Mouse (Mus musculus): ENCODE data around the gene Mfap4. TPM values are rescaled to one million over a fixed set of nuclear protein-coding genes. Genes with fewer than 3 reads are reported as not detected.

Mfap4 gene
- polyA plus RNA-seq (2021): not detected

DNA sequence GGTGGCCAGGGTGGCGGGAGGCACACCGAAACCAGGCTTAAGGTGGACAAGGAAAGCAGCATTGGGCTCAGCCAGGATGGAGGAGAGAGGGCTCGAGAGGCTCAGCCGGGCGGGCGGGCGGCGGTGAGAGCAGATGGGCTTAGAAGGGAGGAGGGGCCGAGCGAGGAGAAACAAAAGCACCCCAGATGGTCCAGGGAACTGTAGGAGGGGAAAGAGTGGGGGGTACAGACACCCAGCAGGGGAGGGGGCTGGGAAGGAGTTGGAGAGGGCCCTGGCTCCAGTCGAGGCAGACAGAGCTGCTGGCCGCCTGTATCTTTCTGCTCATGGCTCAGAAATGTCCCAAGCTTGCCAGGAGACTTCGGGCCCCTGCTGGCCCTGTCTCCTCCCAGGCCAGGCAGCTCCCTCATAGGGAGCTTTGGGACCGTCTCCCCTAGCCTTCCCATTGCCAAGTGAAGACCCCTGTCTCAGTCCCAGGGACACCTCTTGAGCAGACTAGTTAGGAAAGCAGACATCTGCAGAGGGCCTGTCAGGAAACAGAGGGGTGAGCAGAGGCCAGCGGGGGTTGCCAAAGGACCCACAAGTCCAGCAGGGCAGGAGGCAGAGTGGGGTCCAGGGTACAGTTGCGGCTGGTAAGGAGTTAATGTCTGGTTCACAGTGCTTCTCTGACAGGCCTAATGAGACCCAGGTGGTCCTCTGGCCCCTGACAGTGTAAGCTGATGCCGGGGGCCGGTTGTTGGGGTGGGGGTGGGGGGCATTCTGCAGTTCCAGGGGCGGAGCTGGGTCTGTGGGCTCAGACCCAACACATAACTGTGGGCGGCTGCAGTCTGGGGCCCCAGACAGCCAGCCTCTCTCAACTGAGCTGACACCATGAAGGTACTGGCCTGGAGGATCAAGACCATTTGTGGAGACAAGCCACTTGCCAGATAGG lies at the start of gene Mfap4:
Gene Mfap4, plus strand, starts transcription at position 819 of the 928 bp plus-strand sequence.
- no peaks in the 10 kb centered on the region for H3K27me3 ChIP-seq
- DNase-seq (ENCODE audit: low read depth, low spot score): no peak
- no peak for ATAC-seq

DNA sequence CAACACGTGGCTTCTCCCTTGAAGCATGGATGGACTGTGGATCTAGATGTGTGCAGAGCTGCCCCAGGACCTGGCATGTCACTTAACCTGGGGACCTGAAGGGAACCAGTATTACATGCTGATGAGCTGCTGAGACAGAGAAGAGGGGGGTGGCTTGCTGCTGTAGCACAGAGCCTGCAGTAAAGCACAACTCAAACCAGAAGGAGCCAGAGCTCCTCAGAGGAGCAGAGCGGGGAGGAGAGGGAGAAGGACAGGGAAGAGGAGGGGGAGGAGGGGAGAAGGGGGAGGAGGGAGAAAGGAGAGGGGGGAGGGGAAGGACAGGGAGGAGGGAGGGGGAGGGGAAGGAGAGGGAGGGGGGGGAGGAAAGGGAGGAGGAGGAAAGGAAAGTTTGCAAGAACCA lies 48.9 kb upstream of the Mfap4 start:
- ATAC-seq: no peak
- in situ Hi-C loops (cut with MboI; ENCODE audit: low pct_unique_long_range_greater_than_20kb): no loop called here
- ChIA-PET POLR2A (no interaction called here), CTCF (interaction anchor here (0.9 to 1.2 kb wide), 3 partner anchors 19 to 183 kb away, joined by 3 read pairs; partner anchors contain the start of gene B9d1)
- DNase-seq (ENCODE audit: low read depth, low spot score): no peak
- no peak for TF ChIP-seq CTCF (IDR thresholded peaks at IDR 0.05)
- H3K27me3 ChIP-seq: peaks cover 21% of the 10 kb centered on the region

More for the DNA sequence above, at the start of gene Mfap4:
- TF ChIP-seq CTCF (IDR thresholded peaks at IDR 0.05): no peak
- in situ Hi-C loops (cut with MboI; ENCODE audit: low pct_unique_long_range_greater_than_20kb): no loop called here
- CTCF ChIA-PET: interaction anchor here (1.1 kb wide), 1 partner anchor 19 kb away, joined by 3 read pairs; no protein-coding TSS in a partner anchor
- POLR2A ChIA-PET: no interaction called here

DNA sequence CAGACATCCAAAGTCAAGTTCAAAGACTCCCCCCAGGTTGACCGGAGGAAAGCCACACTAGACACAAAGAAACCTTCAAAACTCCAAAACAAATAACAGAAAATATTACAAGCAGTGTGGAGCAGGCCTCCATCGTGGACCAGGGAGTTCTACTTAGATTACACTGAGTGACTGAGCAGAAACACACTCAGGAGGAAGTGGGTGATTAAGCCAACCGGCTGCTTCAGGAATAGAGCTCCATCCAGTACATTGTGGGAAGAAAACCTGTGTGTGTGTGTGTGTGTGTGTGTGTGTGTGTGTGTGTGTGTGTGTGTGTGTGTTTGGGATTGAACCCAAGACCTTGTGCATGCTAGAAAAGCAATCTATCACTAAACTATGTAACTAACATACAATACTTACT lies 46.1 kb upstream of the Mfap4 start:
- TF ChIP-seq CTCF (IDR thresholded peaks at IDR 0.05): no peak
- ChIA-PET POLR2A (interaction anchor here (0.6 kb wide), 2 partner anchors 25 to 726 kb away, joined by 3 to 4 read pairs; no protein-coding TSS in a partner anchor), CTCF (interaction anchor here (1.2 kb wide), 1 partner anchor 22 kb away, joined by 4 read pairs; no protein-coding TSS in a partner anchor)
- peaks cover 14% of the 10 kb centered on the region for H3K27me3 ChIP-seq
- no peak for ATAC-seq
- in situ Hi-C loops (cut with MboI; ENCODE audit: low pct_unique_long_range_greater_than_20kb): no loop called here
- DNase-seq (ENCODE audit: low read depth, low spot score): no peak

GRCm38 (mm10) chr11:61440416-61440815 lies 44.8 kb upstream of the Mfap4 start:
- ATAC-seq: no peak
- DNase-seq (ENCODE audit: low read depth, low spot score): no peak
- in situ Hi-C loops (cut with MboI; ENCODE audit: low pct_unique_long_range_greater_than_20kb): no loop called here
- POLR2A ChIA-PET: no interaction called here
- TF ChIP-seq CTCF (IDR thresholded peaks at IDR 0.05): no peak
- peaks cover 11% of the 10 kb centered on the region for H3K27me3 ChIP-seq
- CTCF ChIA-PET: interaction anchor here (1.2 kb wide), 1 partner anchor 23 kb away, joined by 4 read pairs; no protein-coding TSS in a partner anchor

DNA sequence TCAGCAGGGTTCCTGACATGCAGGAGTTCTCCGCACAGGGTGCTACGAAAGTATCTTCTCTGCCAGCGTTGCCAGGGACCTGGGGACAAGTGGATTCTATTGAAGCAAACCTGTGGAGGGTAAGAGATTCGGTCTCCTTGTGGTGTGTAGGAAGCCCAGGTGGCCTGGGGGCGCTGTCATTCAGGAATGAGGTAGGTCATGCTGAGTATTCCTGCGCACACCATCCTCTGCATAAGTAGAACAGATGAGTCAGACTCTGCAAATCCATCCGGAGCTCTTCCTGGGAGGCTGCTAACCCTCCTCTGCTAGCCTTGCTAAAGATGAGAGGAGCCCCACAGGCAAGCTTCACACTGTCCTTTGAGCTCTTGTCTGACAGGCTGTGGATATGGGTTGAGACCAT lies 43.6 kb upstream of the Mfap4 start:
- ATAC-seq (no peak), DNase-seq (ENCODE audit: low read depth, low spot score) (no peak)
- TF ChIP-seq CTCF (IDR thresholded peaks at IDR 0.05): no peak
- H3K27me3 ChIP-seq: peaks cover 11% of the 10 kb centered on the region
- in situ Hi-C loops (cut with MboI; ENCODE audit: low pct_unique_long_range_greater_than_20kb): no loop called here
- ChIA-PET POLR2A (interaction anchor here (0.6 kb wide), 1 partner anchor 15 kb away, joined by 3 read pairs; no protein-coding TSS in a partner anchor), CTCF (no interaction called here)

DNA sequence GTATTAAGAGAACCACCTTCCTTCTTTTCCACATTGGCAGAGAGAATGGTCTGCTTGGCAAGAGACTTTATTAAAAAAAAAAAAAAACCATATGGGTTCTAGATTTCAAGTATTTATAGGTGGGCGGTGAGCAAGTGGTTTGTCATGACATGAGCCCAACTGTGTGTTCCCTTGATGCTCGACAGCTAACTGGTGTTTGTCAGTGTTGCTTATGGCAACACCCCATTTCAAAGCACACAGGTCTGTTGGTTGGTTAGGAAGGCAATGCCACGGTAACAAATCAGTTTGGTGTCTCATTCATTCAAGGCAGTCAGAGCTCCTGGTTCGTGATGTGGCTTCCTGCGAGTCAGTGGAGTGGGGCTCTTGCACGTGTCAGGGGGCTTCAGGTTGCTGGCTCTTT lies 41.4 kb upstream of the Mfap4 start:
- no peak for ATAC-seq
- H3K27me3 ChIP-seq: peaks cover 3% of the 10 kb centered on the region
- ChIA-PET CTCF (no interaction called here), POLR2A (no interaction called here)
- DNase-seq (ENCODE audit: low read depth, low spot score): no peak
- TF ChIP-seq CTCF (IDR thresholded peaks at IDR 0.05): no peak
- in situ Hi-C loops (cut with MboI; ENCODE audit: low pct_unique_long_range_greater_than_20kb): no loop called here

DNA sequence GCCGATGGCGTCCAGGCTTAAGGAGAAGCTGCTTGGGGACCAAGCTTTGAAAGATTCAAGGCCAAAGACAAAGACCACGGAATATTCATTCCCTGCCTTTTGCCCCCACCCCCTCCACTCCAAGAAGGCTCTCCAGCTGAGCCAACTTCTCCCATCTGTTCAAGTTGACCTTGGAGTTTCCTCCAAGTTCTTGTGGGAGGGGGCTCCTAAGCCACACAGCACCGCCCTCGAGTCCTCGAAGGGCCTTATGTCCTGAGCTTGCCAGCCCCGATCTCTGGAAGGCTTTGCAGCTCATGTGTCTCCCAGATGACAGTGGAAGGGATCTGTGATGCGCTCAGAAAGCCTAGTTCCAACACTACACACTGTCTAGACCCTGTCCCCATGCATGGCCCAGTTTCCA lies 37.9 kb upstream of the Mfap4 start:
- DNase-seq (ENCODE audit: low read depth, low spot score): no peak
- POLR2A ChIA-PET: no interaction called here
- no peak for TF ChIP-seq CTCF (IDR thresholded peaks at IDR 0.05)
- ATAC-seq: no peak
- in situ Hi-C loops (cut with MboI; ENCODE audit: low pct_unique_long_range_greater_than_20kb): no loop called here
- CTCF ChIA-PET: no interaction called here
- peaks cover 23% of the 10 kb centered on the region for H3K27me3 ChIP-seq

GRCm38 (mm10) chr11:61448041-61448440 lies 37.2 kb upstream of the Mfap4 start:
- no peak for DNase-seq (ENCODE audit: low read depth, low spot score)
- in situ Hi-C loops (cut with MboI; ENCODE audit: low pct_unique_long_range_greater_than_20kb): no loop called here

DNA sequence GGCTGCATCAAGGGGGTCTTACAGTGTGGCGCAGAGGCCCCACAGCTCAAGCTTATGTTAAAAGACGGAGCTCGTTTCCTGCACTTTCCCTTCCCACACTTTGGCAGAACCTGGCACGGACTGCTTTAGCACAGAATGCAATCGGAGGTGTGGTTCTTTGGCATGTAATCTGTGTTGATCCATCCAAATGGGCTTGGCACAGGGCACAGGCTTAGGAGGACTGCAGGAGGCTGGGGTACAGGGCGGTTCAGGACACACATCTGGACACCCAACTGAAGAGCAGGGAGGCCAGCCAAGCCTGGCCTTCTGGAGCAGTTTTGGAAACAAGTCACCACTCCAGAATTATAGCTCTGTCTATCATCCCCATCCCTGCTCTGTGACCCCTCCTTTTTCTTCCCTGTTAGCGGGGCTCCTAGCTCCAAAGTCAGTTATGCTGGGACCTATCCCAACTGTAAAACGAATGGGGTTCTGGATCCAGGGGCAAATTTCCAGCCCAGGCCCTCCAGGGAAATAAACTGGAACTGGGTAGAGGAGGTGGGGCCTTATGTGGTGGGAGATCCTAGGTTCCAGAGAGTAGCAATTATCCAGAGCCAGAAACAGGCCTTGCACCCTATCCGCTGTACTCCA lies 36.5 kb upstream of the Mfap4 start:
- POLR2A ChIA-PET: no interaction called here
- in situ Hi-C loops (cut with MboI; ENCODE audit: low pct_unique_long_range_greater_than_20kb): no loop called here
- CTCF ChIA-PET: no interaction called here
- DNase-seq (ENCODE audit: low read depth, low spot score) (no peak), ATAC-seq (no peak)
- H3K27me3 ChIP-seq: peaks cover 30% of the 10 kb centered on the region
- no peak for TF ChIP-seq CTCF (IDR thresholded peaks at IDR 0.05)

More at GRCm38 (mm10) chr11:61448041-61448440, 37.2 kb upstream of the Mfap4 start:
- ChIA-PET POLR2A (no interaction called here), CTCF (no interaction called here)
- no peak for ATAC-seq
- peaks cover 29% of the 10 kb centered on the region for H3K27me3 ChIP-seq
- TF ChIP-seq CTCF (IDR thresholded peaks at IDR 0.05): no peak

DNA sequence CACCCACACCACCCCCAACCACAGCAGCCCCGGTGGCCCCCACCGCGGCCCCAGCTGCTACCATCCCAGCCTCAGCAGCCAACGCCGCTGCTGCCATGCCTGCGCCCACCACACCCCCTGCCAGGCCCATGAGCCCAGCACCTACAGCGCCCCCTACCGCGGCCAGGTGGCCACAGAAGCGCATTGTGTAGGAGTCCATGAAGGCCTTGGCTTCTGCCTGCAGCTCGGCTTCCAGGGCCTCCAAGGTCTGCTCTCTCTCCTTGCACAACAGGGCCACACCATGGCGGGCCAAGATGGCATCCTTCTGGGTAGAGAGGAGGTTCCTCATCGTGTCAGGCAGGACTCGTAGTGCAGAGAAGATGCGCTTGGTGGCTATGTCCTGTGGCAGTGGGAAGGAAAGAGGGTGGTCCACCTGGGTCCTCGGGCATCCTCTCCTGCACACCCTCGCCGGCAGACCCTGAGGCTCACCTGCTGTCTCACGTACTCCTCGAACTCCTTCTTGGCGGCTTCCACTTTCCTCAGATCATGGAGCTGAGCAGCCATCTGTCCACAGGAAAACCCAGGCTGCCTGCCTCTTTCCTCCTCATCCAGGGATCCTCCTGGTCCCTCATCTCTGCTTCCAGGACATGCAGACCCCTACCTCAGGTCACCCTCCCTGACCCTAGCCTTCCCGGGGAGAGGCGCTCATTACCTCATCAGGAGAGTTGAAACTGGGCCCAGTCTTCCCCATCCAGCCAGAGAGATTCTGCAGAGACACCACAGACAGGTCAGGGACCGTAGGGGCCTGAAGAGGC lies 35.5 kb upstream of the Mfap4 start:
- no peak for TF ChIP-seq CTCF (IDR thresholded peaks at IDR 0.05)
- in situ Hi-C loops (cut with MboI; ENCODE audit: low pct_unique_long_range_greater_than_20kb): no loop called here
- peaks cover 30% of the 10 kb centered on the region for H3K27me3 ChIP-seq
- POLR2A ChIA-PET: no interaction called here
- no peak for DNase-seq (ENCODE audit: low read depth, low spot score)
- CTCF ChIA-PET: no interaction called here
- ATAC-seq: no peak

Measured in Patski (cell line).